Comparison of ENCODE assay signal across 8 mouse cellular contexts in the genomic region with DNA sequence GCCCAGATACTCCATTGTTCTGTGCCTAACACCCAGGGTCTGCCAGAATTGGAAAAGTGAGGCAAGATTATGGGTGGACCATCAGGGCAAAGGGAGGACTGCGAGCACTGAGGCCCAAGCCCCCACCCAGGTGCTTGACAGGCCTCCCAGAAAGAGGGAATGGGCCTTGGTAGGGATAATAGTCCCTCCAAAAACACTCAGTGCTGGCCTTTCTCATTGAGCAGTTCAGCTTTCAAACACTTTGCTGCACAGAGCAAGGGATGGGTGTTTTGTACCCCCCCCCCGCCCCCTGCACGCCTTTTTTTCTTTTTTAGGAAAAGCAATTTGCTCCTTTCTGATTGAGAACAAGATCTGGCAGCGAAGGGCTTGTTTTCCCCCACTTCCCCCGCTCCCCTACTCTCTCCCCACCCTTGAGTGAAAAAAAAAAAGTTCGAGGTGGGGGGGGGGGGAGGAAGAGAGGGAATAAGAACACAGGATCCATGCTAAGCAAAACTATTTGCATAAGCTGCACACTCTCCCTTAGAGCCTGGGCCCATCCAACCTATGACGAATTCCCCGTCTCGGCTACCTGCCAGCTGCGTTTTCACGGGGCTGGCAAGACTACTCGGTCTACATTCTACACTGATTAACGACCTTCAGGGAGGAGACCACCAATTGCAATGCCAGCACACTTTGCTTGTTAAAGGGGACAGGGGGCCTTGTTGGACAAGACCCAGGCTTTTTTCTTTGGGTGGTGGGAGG. TPM values are rescaled to one million over a fixed set of nuclear protein-coding genes. Genes with fewer than 3 reads are reported as not detected.
A peak's percentile ranks its signal among the peaks of the same experiment; 100 is the strongest.
DNase-seq lines count a peak whose midpoint lies in the region; ATAC-seq lines count a peak whose summit lies in the region.

No protein-coding gene starts in this region.

- no peak overlapping the region for H3K27ac ChIP-seq in liver, embryonic 11.5 days (ENCODE audit: low read depth, low read length)

- no peaks in the 10 kb centered on the region for H3K4me1 ChIP-seq in liver, embryonic 11.5 days (replicated peaks; ENCODE audit: control insufficient read depth, insufficient read depth, low read length)

- H3K9ac ChIP-seq in liver, embryonic 11.5 days (ENCODE audit: low read depth, low read length): no peak overlapping the region

- H3K4me2 ChIP-seq in liver, embryonic 11.5 days: no peak overlapping the region

- peak; percentile 16 for DNase-seq in gastrocnemius, postnatal 14 days
- DNase-seq in gastrocnemius, postnatal 36 days: no peak
- peak; percentile 49 to 81 for DNase-seq in urinary bladder, postnatal 4 days (ENCODE audit: low spot score in 2 of 2)
- no peak for DNase-seq in urinary bladder, postnatal 10 days (ENCODE audit: low spot score)
- DNase-seq in left cerebral cortex, postnatal 4 days: peak; percentile 86
- DNase-seq in right cerebral cortex, postnatal 10 days (ENCODE audit: low spot score in 2 of 2): peak; percentile 77 to 84
- no peak for DNase-seq in liver, embryonic 11.5 days (ENCODE audit: low spot score)
- DNase-seq in T-cell, adult 2 months (ENCODE audit: low spot score): no peak

- 60% methylated on average over 13 of the region's 13 CpGs for WGBS in liver, embryonic 11.5 days

- H3K36me3 ChIP-seq in liver, embryonic 11.5 days (ENCODE audit: control insufficient read depth, insufficient read depth, low read length): no peaks in the 10 kb centered on the region

- H3K4me3 ChIP-seq in liver, embryonic 11.5 days (ENCODE audit: low read depth, low read length): no peak overlapping the region

- no peaks in the 10 kb centered on the region; the same call in 1 of the 2 replicates for H3K27me3 ChIP-seq in liver, embryonic 11.5 days (replicated peaks; ENCODE audit: control insufficient read depth, insufficient read depth, low read length)

- H3K9me3 ChIP-seq in liver, embryonic 11.5 days (ENCODE audit: control insufficient read depth, low read length): no peaks in the 10 kb centered on the region

- intact Hi-C loops in gastrocnemius, postnatal 14 days (cut with DNase I; ENCODE audit: low total_unique reads): no loop called here
- intact Hi-C loops in gastrocnemius, postnatal 36 days (cut with DNase I): no loop called here
- intact Hi-C loops in left cerebral cortex, postnatal 4 days (cut with DNase I): no loop called here

- ATAC-seq in liver, embryonic 11.5 days (replicated peaks; ENCODE audit: low FRiP score): no peak

RNA-seq across cellular contexts. Expression of a gene that starts 42.4 kb away (rescaled TPM):
- 1 to 10 TPM; 3.8 to 5.7 TPM for total RNA-seq in gastrocnemius, postnatal 14 days (2021)
- 1 to 10 TPM; 4.2 to 4.8 TPM for total RNA-seq in gastrocnemius, postnatal 36 days (2021)
- 10 to 100 TPM; 59.1 to 60.9 TPM for total RNA-seq in left cerebral cortex, postnatal 4 days (2021)
- polyA plus RNA-seq in liver, embryonic 11.5 days (2014; fragmentation: Nextera tagmentation; extraction: Ambion mirVana): 14.8 and 16.1 TPM in 2 replicates

Comparison
In these comparisons a context has a peak if more than half of its experiments do, and no peak if none do; other contexts are left out.
1. DNase-seq: peak in gastrocnemius, postnatal 14 days (single experiment), urinary bladder, postnatal 4 days (2 of 2), left cerebral cortex, postnatal 4 days (single experiment) and right cerebral cortex, postnatal 10 days (2 of 2); none in gastrocnemius, postnatal 36 days (0 of 2), urinary bladder, postnatal 10 days (single experiment), liver, embryonic 11.5 days (single experiment) and T-cell, adult 2 months (single experiment).
2. RNA of a gene that starts 42.4 kb away (total RNA-seq): 59.1 to 60.9 TPM in left cerebral cortex, postnatal 4 days; 3.8 to 5.7 TPM in gastrocnemius, postnatal 14 days and 4.2 to 4.8 TPM in gastrocnemius, postnatal 36 days; every median in the first group is over 4 times any median in the second.